12 mouse cellular contexts compared by ENCODE assay signal in the genomic region with DNA sequence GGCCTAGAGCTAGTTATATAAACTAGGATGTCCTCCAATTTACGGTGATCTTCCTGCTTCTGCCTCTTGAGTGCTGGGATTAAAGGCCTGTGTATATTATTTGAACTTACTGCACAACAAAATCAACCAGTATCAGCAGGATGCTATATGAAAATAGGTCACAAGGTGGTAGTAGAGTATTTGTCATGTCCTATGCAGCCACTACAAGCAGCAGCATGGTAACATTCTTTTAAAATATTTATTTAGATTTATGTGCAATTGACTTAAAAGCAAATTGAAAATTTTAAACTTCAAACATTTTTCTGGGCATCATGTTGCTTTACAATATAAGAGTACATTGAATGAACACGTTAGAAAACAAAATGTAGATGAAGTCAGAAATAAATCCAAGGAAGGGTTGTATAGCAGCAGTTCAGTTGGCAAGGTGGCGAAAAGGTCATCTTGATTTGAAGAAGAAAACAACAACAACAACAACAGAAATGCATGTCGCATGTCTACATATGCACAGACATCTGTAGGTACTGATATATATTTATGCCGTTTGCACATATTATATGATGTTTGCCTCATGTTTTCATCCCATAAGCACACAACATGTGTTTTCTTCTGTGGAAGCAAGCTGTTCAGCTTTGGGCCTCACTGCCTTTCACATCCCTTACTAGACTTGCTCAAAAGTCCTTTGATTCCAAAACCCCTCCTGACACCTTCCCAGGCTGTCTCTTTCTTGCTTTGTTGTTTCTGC.
A peak's percentile ranks its signal among the peaks of the same experiment; 100 is the strongest.
DNase-seq lines count a peak whose midpoint lies in the region; ATAC-seq and TF ChIP-seq lines count a peak whose summit lies in the region.
"Had no signal": no experiment of that assay in that cellular context is flagged by ENCODE, and none has a peak within 500 bp of the region (broad histone marks: within the 10 kb centered on the region; RNA-seq: fewer than 3 reads in every experiment).

No protein-coding gene starts in this region.

- H3K9me3 ChIP-seq in embryonic facial prominence, embryonic 11.5 days (replicated peaks; ENCODE audit: control insufficient read depth, low read length), result no peaks in the 10 kb centered on the region
- no peaks in the 10 kb centered on the region for H3K9me3 ChIP-seq in embryonic facial prominence, embryonic 10.5 days
- no peaks in the 10 kb centered on the region for H3K9me3 ChIP-seq in limb, embryonic 14.5 days (ENCODE audit: control insufficient read depth, low read length)
- H3K9me3 ChIP-seq in limb, embryonic 10.5 days (replicated peaks), result no peaks in the 10 kb centered on the region
- H3K9me3 ChIP-seq in midbrain, postnatal 0 days (ENCODE audit: low read length), result no peaks in the 10 kb centered on the region
- H3K9me3 ChIP-seq: limb, embryonic 12.5 days; midbrain, embryonic 12.5 days had no signal

- no peaks in the 10 kb centered on the region for H3K36me3 ChIP-seq in embryonic facial prominence, embryonic 11.5 days (replicated peaks; ENCODE audit: control insufficient read depth, insufficient read depth, low read depth, low read length)
- no peaks in the 10 kb centered on the region for H3K36me3 ChIP-seq in embryonic facial prominence, embryonic 10.5 days (replicated peaks)
- no peaks in the 10 kb centered on the region for H3K36me3 ChIP-seq in limb, embryonic 14.5 days (ENCODE audit: control insufficient read depth, insufficient read depth, low read length)
- H3K36me3 ChIP-seq in limb, embryonic 10.5 days, result no peaks in the 10 kb centered on the region
- H3K36me3 ChIP-seq in midbrain, postnatal 0 days (ENCODE audit: insufficient read depth, low read length), result no peaks in the 10 kb centered on the region
- H3K36me3 ChIP-seq: limb, embryonic 12.5 days; midbrain, embryonic 12.5 days had no signal

- WGBS in embryonic facial prominence, embryonic 11.5 days, result 87% methylated on average over 5 of the region's 5 CpGs
- WGBS in embryonic facial prominence, embryonic 10.5 days, result 88% methylated on average over 5 of the region's 5 CpGs
- WGBS in limb, embryonic 14.5 days, result 86% methylated on average over 5 of the region's 5 CpGs
- 91% methylated on average over 5 of the region's 5 CpGs for WGBS in limb, embryonic 10.5 days
- 78% methylated on average over 5 of the region's 5 CpGs for WGBS in midbrain, postnatal 0 days

- no peaks in the 10 kb centered on the region for H3K27me3 ChIP-seq in embryonic facial prominence, embryonic 11.5 days (ENCODE audit: control insufficient read depth, insufficient read depth, low read length)
- H3K27me3 ChIP-seq in embryonic facial prominence, embryonic 10.5 days (replicated peaks; ENCODE audit: low read depth, poor library complexity, severe bottlenecking), result no peaks in the 10 kb centered on the region
- H3K27me3 ChIP-seq in limb, embryonic 14.5 days (ENCODE audit: control insufficient read depth, insufficient read depth, low read length), result no peaks in the 10 kb centered on the region
- H3K27me3 ChIP-seq in limb, embryonic 10.5 days (ENCODE audit: low read depth, poor library complexity, severe bottlenecking), result no peaks in the 10 kb centered on the region
- no peaks in the 10 kb centered on the region for H3K27me3 ChIP-seq in midbrain, postnatal 0 days (ENCODE audit: insufficient read depth, low read length)
- H3K27me3 ChIP-seq: limb, embryonic 12.5 days; midbrain, embryonic 12.5 days had no signal

- ATAC-seq in embryonic facial prominence, embryonic 11.5 days (replicated peaks; ENCODE audit: insufficient number of reproducible peaks, low FRiP score, low TSS enrichment, low read depth), result no peak
- ATAC-seq in limb, embryonic 14.5 days (ENCODE audit: low FRiP score, low read depth), result no peak
- no peak for ATAC-seq in midbrain, postnatal 0 days (ENCODE audit: low FRiP score)
- ATAC-seq: inflammation-experienced regulatory T-cells, adult 6 months had no signal

- TF ChIP-seq CTCF in midbrain, postnatal 0 days (IDR thresholded peaks at IDR 0.05), result peak; percentile 87

- H3K4me3 ChIP-seq in embryonic facial prominence, embryonic 11.5 days (ENCODE audit: low read depth, low read length), result no peak overlapping the region
- no peak overlapping the region for H3K4me3 ChIP-seq in embryonic facial prominence, embryonic 10.5 days
- H3K4me3 ChIP-seq in limb, embryonic 14.5 days (replicated peaks; ENCODE audit: low read length), result no peak overlapping the region
- no peak overlapping the region for H3K4me3 ChIP-seq in limb, embryonic 10.5 days
- no peak overlapping the region for H3K4me3 ChIP-seq in midbrain, postnatal 0 days (ENCODE audit: low read depth, low read length)
- H3K4me3 ChIP-seq: erythroblast, embryonic 14.5 days; limb, embryonic 12.5 days; midbrain, embryonic 12.5 days had no signal

- H3K4me1 ChIP-seq in embryonic facial prominence, embryonic 11.5 days (ENCODE audit: control insufficient read depth, insufficient read depth, low read length), result no peaks in the 10 kb centered on the region
- no peaks in the 10 kb centered on the region for H3K4me1 ChIP-seq in embryonic facial prominence, embryonic 10.5 days
- no peaks in the 10 kb centered on the region for H3K4me1 ChIP-seq in limb, embryonic 14.5 days (ENCODE audit: control insufficient read depth, insufficient read depth, low read length)
- H3K4me1 ChIP-seq in limb, embryonic 10.5 days, result no peaks in the 10 kb centered on the region
- H3K4me1 ChIP-seq in midbrain, postnatal 0 days (ENCODE audit: insufficient read depth, low read length), result no peaks in the 10 kb centered on the region
- H3K4me1 ChIP-seq: limb, embryonic 12.5 days; midbrain, embryonic 12.5 days had no signal

- no peak overlapping the region for H3K27ac ChIP-seq in embryonic facial prominence, embryonic 11.5 days (replicated peaks; ENCODE audit: low read depth, low read length)
- H3K27ac ChIP-seq in embryonic facial prominence, embryonic 10.5 days (replicated peaks), result no peak overlapping the region
- no peak overlapping the region for H3K27ac ChIP-seq in limb, embryonic 14.5 days (replicated peaks; ENCODE audit: low read depth, low read length)
- H3K27ac ChIP-seq in limb, embryonic 10.5 days, result no peak overlapping the region
- H3K27ac ChIP-seq in midbrain, postnatal 0 days (ENCODE audit: low read depth, low read length), result no peak overlapping the region
- H3K27ac ChIP-seq: limb, embryonic 12.5 days; midbrain, embryonic 12.5 days had no signal

- no peak for TF ChIP-seq POLR2A in limb, embryonic 14.5 days (IDR thresholded peaks at IDR 0.05; ENCODE audit: borderline replicate concordance, extremely low read depth, insufficient read depth, insufficient read length)

- H3K9ac ChIP-seq in embryonic facial prominence, embryonic 11.5 days (replicated peaks; ENCODE audit: low read length), result no peak overlapping the region
- no peak overlapping the region for H3K9ac ChIP-seq in limb, embryonic 14.5 days (ENCODE audit: low read depth, low read length, severe bottlenecking)
- H3K9ac ChIP-seq in midbrain, postnatal 0 days (replicated peaks; ENCODE audit: low read length, poor library complexity, severe bottlenecking), result no peak overlapping the region
- H3K9ac ChIP-seq: limb, embryonic 12.5 days; midbrain, embryonic 12.5 days had no signal

- no peak overlapping the region for H3K4me2 ChIP-seq in embryonic facial prominence, embryonic 11.5 days (ENCODE audit: low read depth, low read length)
- H3K4me2 ChIP-seq in limb, embryonic 14.5 days (replicated peaks; ENCODE audit: low read depth, low read length, severe bottlenecking), result no peak overlapping the region
- no peak overlapping the region for H3K4me2 ChIP-seq in midbrain, postnatal 0 days (ENCODE audit: low read depth, low read length, poor library complexity, severe bottlenecking)
- H3K4me2 ChIP-seq: limb, embryonic 12.5 days; midbrain, embryonic 12.5 days had no signal

- DNase-seq in embryonic facial prominence, embryonic 11.5 days (ENCODE audit: low spot score), result peak; percentile 31
- DNase-seq in embryonic facial prominence, embryonic 10.5 days (ENCODE audit: low spot score), result no peak
- peak; percentile 63 for DNase-seq in limb, embryonic 14.5 days (ENCODE audit: low spot score)
- DNase-seq in limb, embryonic 10.5 days (ENCODE audit: low spot score), result no peak
- DNase-seq in embryo, embryonic 11 days, result peak; percentile 13
- peak; percentile 76 for DNase-seq in midbrain, postnatal 0 days (ENCODE audit: low spot score)
- no peak for DNase-seq in kidney, adult 9 months
- DNase-seq in c-Kit-positive CD71-positive TER-119-positive erythroid progenitor cells, embryonic 14.5 days (ENCODE audit: low spot score), result no peak

Comparison
In these comparisons a context has a peak if more than half of its experiments do, and no peak if none do; other contexts are left out.
1. DNase-seq: peak in embryonic facial prominence, embryonic 11.5 days (single experiment), limb, embryonic 14.5 days (single experiment), embryo, embryonic 11 days (single experiment) and midbrain, postnatal 0 days (single experiment); none in embryonic facial prominence, embryonic 10.5 days (single experiment), limb, embryonic 10.5 days (single experiment), kidney, adult 9 months (single experiment) and c-Kit-positive CD71-positive TER-119-positive erythroid progenitor cells, embryonic 14.5 days (single experiment).